Mouse (Mus musculus): ENCODE results near the gene Hist1h1d.
A peak's percentile ranks its signal among the peaks of the same experiment; 100 is the strongest.
"Not testable (repeated sequence)": the region's sequence is repeated elsewhere in the genome, so short reads cannot be mapped to it uniquely, and the experiment has no call there.

Gene Hist1h1d

GRCm38 (mm10) chr13:23550761-23551145 lies 2.3 kb upstream of the Hist1h1d start:
- DNase-seq = no peak

GRCm38 (mm10) chr13:23551146-23551834 lies 1.8 kb upstream of the Hist1h1d start, which contains the start of gene Hist1h4f:
Gene Hist1h4f, minus strand, starts transcription at chr13:23551648.
- DNase-seq = peak; percentile 92

- no peak for DNase-seq
Measured at GRCm38 (mm10) chr13:23551931-23552914, 839 bp upstream of the Hist1h1d start.

- no peak for DNase-seq
Measured at GRCm38 (mm10) chr13:23554393-23554792, 1.3 kb downstream of the Hist1h1d start.

GRCm38 (mm10) chr13:23554925-23555838 lies 2.1 kb downstream of the Hist1h1d start:
- peak; percentile 95 for DNase-seq

- DNase-seq = peak; percentile 79
Measured at GRCm38 (mm10) chr13:23555839-23556416, 2.9 kb downstream of the Hist1h1d start.

GRCm38 (mm10) chr13:23556906-23557305 lies 3.8 kb downstream of the Hist1h1d start:
- no peak for DNase-seq

- not testable (repeated sequence) for DNase-seq
Measured at GRCm38 (mm10) chr13:23560699-23561098, 7.6 kb downstream of the Hist1h1d start.

GRCm38 (mm10) chr13:23561531-23561882 lies 8.4 kb downstream of the Hist1h1d start:
- not testable (repeated sequence) for DNase-seq

- DNase-seq = peak; percentile 93
Measured at GRCm38 (mm10) chr13:23561883-23562659, 9.0 kb downstream of the Hist1h1d start, which contains the start of gene Hist1h3e. Gene Hist1h3e, minus strand, starts transcription at chr13:23562369.

GRCm38 (mm10) chr13:23562699-23563462 lies 9.8 kb downstream of the Hist1h1d start:
- peak; percentile 43 for DNase-seq

- no peak for DNase-seq
Measured at GRCm38 (mm10) chr13:23564482-23564881, 11.4 kb downstream of the Hist1h1d start.

- DNase-seq = not testable (repeated sequence)
Measured at GRCm38 (mm10) chr13:23570261-23571021, 17.4 kb downstream of the Hist1h1d start.

- DNase-seq = peak; percentile 88
Measured at GRCm38 (mm10) chr13:23571022-23571503, 18.0 kb downstream of the Hist1h1d start, which contains the start of the genes Hist1h2ae and Hist1h2bg. Gene Hist1h2ae, minus strand, starts transcription at chr13:23571220. Gene Hist1h2bg, plus strand, starts transcription at chr13:23571396.

GRCm38 (mm10) chr13:23571504-23572217 lies 18.6 kb downstream of the Hist1h1d start:
- DNase-seq = peak; percentile 34

GRCm38 (mm10) chr13:23572218-23573033 lies 19.4 kb downstream of the Hist1h1d start:
- no peak for DNase-seq

GRCm38 (mm10) chr13:23573034-23573897 lies 20.2 kb downstream of the Hist1h1d start:
- peak; percentile 47 for DNase-seq

Measured in liver (tissue).